Mouse (Mus musculus): ENCODE data around the gene Gad1. TPM values are rescaled to one million over a fixed set of nuclear protein-coding genes. Genes with fewer than 3 reads are reported as not detected.

Gene Gad1
- total and polyA plus RNA-seq, 3 experiments: 0.04 to 0.45 (median 0.23) TPM

DNA sequence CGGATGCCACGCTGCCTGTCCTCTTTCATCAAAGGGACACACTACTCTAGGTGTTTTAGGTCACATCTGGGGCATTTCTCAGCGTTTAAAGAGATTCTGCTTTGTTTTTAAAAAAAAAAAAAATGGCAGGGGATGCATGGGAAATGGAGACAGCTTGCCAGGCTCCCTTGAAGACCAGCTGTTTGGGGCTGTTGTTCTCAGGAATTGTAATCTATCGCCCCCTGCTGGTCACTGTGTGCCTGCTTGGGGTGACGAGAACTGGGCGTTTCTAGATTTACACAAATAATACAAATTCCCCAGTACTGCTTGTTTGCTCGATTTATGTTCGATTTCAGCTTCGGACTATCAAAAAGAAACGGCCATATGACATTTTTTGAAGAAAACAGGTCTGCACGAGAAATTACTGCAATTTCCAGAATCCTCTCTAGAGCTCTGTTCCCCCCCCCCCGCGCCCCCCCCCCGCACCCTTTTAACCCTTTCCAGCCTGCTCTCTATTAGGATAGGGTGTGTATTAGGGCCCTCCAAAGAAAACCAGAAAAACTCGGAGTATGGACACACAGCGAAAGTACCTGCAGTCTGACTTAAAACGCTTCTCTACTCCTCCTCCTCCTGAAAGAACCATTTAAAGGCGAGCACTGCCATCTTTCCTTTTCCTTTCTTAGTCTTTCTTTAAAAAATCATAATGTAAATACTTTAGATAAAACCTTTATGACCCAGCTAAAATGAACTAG, 5.4 kb downstream of the Gad1 start:
- peak; percentile 51 to 59 for DNase-seq
- no peak for TF ChIP-seq POLR2A (IDR thresholded peaks at IDR 0.05; ENCODE audit: insufficient read depth, low read depth, low read length)
- peak; percentile 84 for TF ChIP-seq CTCF (IDR thresholded peaks at IDR 0.05)
- Histone ChIP-seq H3K79me2 (replicated peaks; ENCODE audit: control insufficient read depth, insufficient read depth, low read length) (no peaks in the 10 kb centered on the region), H3K4me1 (ENCODE audit: control insufficient read depth, insufficient read depth, low read length) (no peaks in the 10 kb centered on the region), H3K27me3 (ENCODE audit: control insufficient read depth, insufficient read depth, low read length) (peaks cover 14% of the 10 kb centered on the region), H3K27ac (no peak overlapping the region), H3K4me3 (no peak overlapping the region), H3K9ac (ENCODE audit: low read depth, low read length) (no peak overlapping the region), H3K36me3 (ENCODE audit: control insufficient read depth, insufficient read depth, low read length) (no peaks in the 10 kb centered on the region)
- 9% methylated on average over 17 of the region's 18 CpGs for WGBS
- intact Hi-C loops (cut with DNase I): loop anchor here (1.0 to 10.0 kb wide), 3 partner anchors 283 to 431 kb away; no protein-coding TSS in a partner anchor

- intact Hi-C loops (cut with DNase I): loop anchor here (1.0 to 10.0 kb wide), 3 partner anchors 284 to 432 kb away; no protein-coding TSS in a partner anchor
Observed at GRCm38 (mm10) chr2:70558843-70559451, 6.1 kb downstream of the Gad1 start.

DNA sequence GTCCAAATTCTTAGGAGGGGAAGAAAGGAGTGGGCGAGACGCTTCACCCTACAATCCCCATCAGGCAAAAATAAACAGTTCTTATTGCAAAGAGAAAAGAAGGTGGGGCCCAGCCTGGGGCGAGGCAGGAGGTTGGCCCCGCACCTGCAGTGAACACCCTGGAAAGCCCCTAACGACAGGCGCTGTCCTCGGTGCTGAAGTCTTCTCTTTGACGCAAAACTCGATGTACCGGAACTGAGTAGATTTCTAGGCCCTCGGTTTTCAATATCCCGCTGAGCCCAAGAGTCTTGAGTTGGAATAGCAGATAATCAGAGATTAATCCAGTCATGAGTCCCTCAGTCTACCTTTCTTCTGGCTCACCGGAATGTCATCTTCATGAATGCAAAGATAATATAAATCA, 6.6 kb downstream of the Gad1 start:
- Histone ChIP-seq H3K27ac (no peak overlapping the region), H3K27me3 (ENCODE audit: control insufficient read depth, insufficient read depth, low read length) (peaks cover 15% of the 10 kb centered on the region), H3K79me2 (replicated peaks; ENCODE audit: control insufficient read depth, insufficient read depth, low read length) (no peaks in the 10 kb centered on the region), H3K36me3 (ENCODE audit: control insufficient read depth, insufficient read depth, low read length) (no peaks in the 10 kb centered on the region), H3K9ac (ENCODE audit: low read depth, low read length) (no peak overlapping the region), H3K4me3 (no peak overlapping the region), H3K4me1 (ENCODE audit: control insufficient read depth, insufficient read depth, low read length) (no peaks in the 10 kb centered on the region)
- TF ChIP-seq EP300 (IDR thresholded peaks at IDR 0.05; ENCODE audit: insufficient read depth, low read depth, low read length) (no peak), CTCF (IDR thresholded peaks at IDR 0.05) (no peak), POLR2A (IDR thresholded peaks at IDR 0.05; ENCODE audit: insufficient read depth, low read depth, low read length) (no peak)
- intact Hi-C loops (cut with DNase I): loop anchor here (10.0 kb wide), 1 partner anchor 285 kb away; no protein-coding TSS in a partner anchor
- 2% methylated on average over 13 of the region's 13 CpGs for WGBS
- peak; percentile 61 for DNase-seq

More at GRCm38 (mm10) chr2:70558843-70559451, 6.1 kb downstream of the Gad1 start:
- 14% methylated on average over 24 of the region's 24 CpGs for WGBS
- no peak overlapping the region for H3K4me3 ChIP-seq
- no peaks in the 10 kb centered on the region for H3K36me3 ChIP-seq (ENCODE audit: control insufficient read depth, insufficient read depth, low read length)
- DNase-seq: no peak
- H3K9ac ChIP-seq (ENCODE audit: low read depth, low read length): no peak overlapping the region
- H3K4me1 ChIP-seq (ENCODE audit: control insufficient read depth, insufficient read depth, low read length): no peaks in the 10 kb centered on the region
- TF ChIP-seq POLR2A (IDR thresholded peaks at IDR 0.05; ENCODE audit: insufficient read depth, low read depth, low read length): no peak
- no peak for TF ChIP-seq EP300 (IDR thresholded peaks at IDR 0.05; ENCODE audit: insufficient read depth, low read depth, low read length)
- no peak for TF ChIP-seq CTCF (IDR thresholded peaks at IDR 0.05)
- H3K27ac ChIP-seq: no peak overlapping the region
- no peaks in the 10 kb centered on the region for H3K79me2 ChIP-seq (replicated peaks; ENCODE audit: control insufficient read depth, insufficient read depth, low read length)
- H3K27me3 ChIP-seq (ENCODE audit: control insufficient read depth, insufficient read depth, low read length): peaks cover 15% of the 10 kb centered on the region

- intact Hi-C loops (cut with DNase I): no loop called here
- 2% methylated on average over 29 of the region's 29 CpGs for WGBS
- H3K4me1 ChIP-seq (ENCODE audit: control insufficient read depth, insufficient read depth, low read length): no peaks in the 10 kb centered on the region
- DNase-seq: peak; percentile 27 to 40
- H3K27ac ChIP-seq: no peak overlapping the region
- H3K4me3 ChIP-seq: no peak overlapping the region
- no peak overlapping the region for H3K9ac ChIP-seq (ENCODE audit: low read depth, low read length)
- H3K36me3 ChIP-seq (ENCODE audit: control insufficient read depth, insufficient read depth, low read length): no peaks in the 10 kb centered on the region
- H3K79me2 ChIP-seq (replicated peaks; ENCODE audit: control insufficient read depth, insufficient read depth, low read length): no peaks in the 10 kb centered on the region
- TF ChIP-seq POLR2A (IDR thresholded peaks at IDR 0.05; ENCODE audit: insufficient read depth, low read depth, low read length): no peak
- peak; percentile 78 for TF ChIP-seq CTCF (IDR thresholded peaks at IDR 0.05)
- H3K27me3 ChIP-seq (ENCODE audit: control insufficient read depth, insufficient read depth, low read length): peaks cover 24% of the 10 kb centered on the region
Observed at GRCm38 (mm10) chr2:70561077-70561795, 8.4 kb downstream of the Gad1 start.

DNA sequence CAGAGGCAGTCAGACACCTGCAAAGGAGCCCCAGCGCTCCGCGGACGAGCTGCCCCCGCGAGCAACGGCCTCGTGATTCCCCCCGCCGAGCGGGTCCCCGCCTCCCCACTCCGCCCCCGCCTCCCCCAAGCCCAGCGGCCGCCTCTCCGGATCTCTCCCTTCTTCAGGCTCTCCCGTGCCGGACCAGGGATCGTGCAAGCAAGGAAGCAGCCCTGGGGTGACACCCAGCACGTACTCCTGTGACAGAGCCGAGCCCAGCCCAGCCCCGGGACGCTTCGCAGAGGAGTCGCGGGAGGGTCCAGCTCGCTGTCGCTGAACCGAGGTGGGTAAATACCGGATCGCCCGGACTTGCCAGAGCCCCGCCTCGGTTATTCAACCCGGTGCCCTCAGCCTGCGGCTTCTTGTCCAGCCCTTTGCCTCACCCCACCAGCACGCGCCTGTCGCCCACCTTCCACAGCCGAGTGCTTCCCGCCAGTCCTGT, 9.2 kb downstream of the Gad1 start:
- no peaks in the 10 kb centered on the region for H3K36me3 ChIP-seq (ENCODE audit: control insufficient read depth, insufficient read depth, low read length)
- no peaks in the 10 kb centered on the region for H3K79me2 ChIP-seq (replicated peaks; ENCODE audit: control insufficient read depth, insufficient read depth, low read length)
- peaks cover 30% of the 10 kb centered on the region for H3K27me3 ChIP-seq (ENCODE audit: control insufficient read depth, insufficient read depth, low read length)
- no peak overlapping the region for H3K9ac ChIP-seq (ENCODE audit: low read depth, low read length)
- H3K4me1 ChIP-seq (ENCODE audit: control insufficient read depth, insufficient read depth, low read length): no peaks in the 10 kb centered on the region
- no peak overlapping the region for H3K27ac ChIP-seq
- no peak overlapping the region for H3K4me3 ChIP-seq
- WGBS: under 1% methylated on average over 42 of the region's 42 CpGs
- no peak for TF ChIP-seq EP300 (IDR thresholded peaks at IDR 0.05; ENCODE audit: insufficient read depth, low read depth, low read length)
- TF ChIP-seq POLR2A (IDR thresholded peaks at IDR 0.05; ENCODE audit: insufficient read depth, low read depth, low read length): no peak
- TF ChIP-seq CTCF (IDR thresholded peaks at IDR 0.05): no peak
- DNase-seq: no peak
- intact Hi-C loops (cut with DNase I): no loop called here

All from heart, adult 2 months (tissue).